Mouse (Mus musculus): ENCODE measurements at regions not wholly inside any gene's neighbourhood (a gene's known extent, or its start where the extent isn't known, plus 50 kb on each side); places are given as distances from the start of the nearest gene placed in this dataset.

GRCm38 (mm10) chr1:128951436-128951835 is 321.7 kb upstream of the Thsd7b start:
- Histone ChIP-seq H3K27ac (ENCODE audit: poor library complexity, severe bottlenecking) (no peak overlapping the region), H3K9me3 (replicated peaks) (no peaks in the 10 kb centered on the region), H3K36me3 (no peaks in the 10 kb centered on the region), H3K4me3 (no peak overlapping the region), H3K4me2 (no peak overlapping the region), H3K4me1 (replicated peaks) (no peaks in the 10 kb centered on the region), H3K9ac (no peak overlapping the region), H3K27me3 (replicated peaks) (no peaks in the 10 kb centered on the region)
- ATAC-seq (ENCODE audit: insufficient number of reproducible peaks, low FRiP score): no peak
- WGBS: 68% methylated on average over 2 of the region's 2 CpGs

- Histone ChIP-seq H3K4me2 (no peak overlapping the region), H3K27me3 (replicated peaks) (no peaks in the 10 kb centered on the region), H3K36me3 (no peaks in the 10 kb centered on the region), H3K27ac (ENCODE audit: poor library complexity, severe bottlenecking) (no peak overlapping the region), H3K4me3 (no peak overlapping the region), H3K9me3 (replicated peaks) (no peaks in the 10 kb centered on the region), H3K9ac (no peak overlapping the region), H3K4me1 (replicated peaks) (no peaks in the 10 kb centered on the region)
- ATAC-seq (ENCODE audit: insufficient number of reproducible peaks, low FRiP score): no peak
- WGBS: 73% methylated on average over 4 of the region's 4 CpGs
These were observed 322.6 kb upstream of the Thsd7b start for GRCm38 (mm10) chr1:128950512-128950911.

- no peak overlapping the region for H3K27ac ChIP-seq (ENCODE audit: poor library complexity, severe bottlenecking)
- no peak overlapping the region for H3K4me2 ChIP-seq
- ATAC-seq (ENCODE audit: insufficient number of reproducible peaks, low FRiP score): no peak
- no peaks in the 10 kb centered on the region for H3K9me3 ChIP-seq (replicated peaks)
- no peaks in the 10 kb centered on the region for H3K4me1 ChIP-seq (replicated peaks)
- no peaks in the 10 kb centered on the region for H3K36me3 ChIP-seq
- H3K4me3 ChIP-seq: no peak overlapping the region
- no peak overlapping the region for H3K9ac ChIP-seq
- WGBS: 58% methylated on average over 1 of the region's 1 CpGs
- no peaks in the 10 kb centered on the region for H3K27me3 ChIP-seq (replicated peaks)
These were observed 322.7 kb upstream of the Cxcr4 start for GRCm38 (mm10) chr1:128914811-128915210.

GRCm38 (mm10) chr1:128912532-128912931 is 320.4 kb upstream of the Cxcr4 start:
- Histone ChIP-seq H3K36me3 (no peaks in the 10 kb centered on the region), H3K4me1 (replicated peaks) (no peaks in the 10 kb centered on the region), H3K4me3 (no peak overlapping the region), H3K9ac (no peak overlapping the region), H3K9me3 (replicated peaks) (no peaks in the 10 kb centered on the region), H3K27ac (ENCODE audit: poor library complexity, severe bottlenecking) (no peak overlapping the region), H3K27me3 (replicated peaks) (no peaks in the 10 kb centered on the region), H3K4me2 (no peak overlapping the region)
- ATAC-seq (ENCODE audit: insufficient number of reproducible peaks, low FRiP score): no peak

GRCm38 (mm10) chr1:128907566-128907965 is 315.5 kb upstream of the Cxcr4 start:
- Histone ChIP-seq H3K9me3 (replicated peaks) (no peaks in the 10 kb centered on the region), H3K36me3 (no peaks in the 10 kb centered on the region), H3K4me3 (no peak overlapping the region), H3K27ac (ENCODE audit: poor library complexity, severe bottlenecking) (no peak overlapping the region), H3K4me1 (replicated peaks) (no peaks in the 10 kb centered on the region), H3K27me3 (replicated peaks) (no peaks in the 10 kb centered on the region), H3K9ac (no peak overlapping the region), H3K4me2 (no peak overlapping the region)
- 43% methylated on average over 2 of the region's 2 CpGs for WGBS
- ATAC-seq (ENCODE audit: insufficient number of reproducible peaks, low FRiP score): no peak

GRCm38 (mm10) chr1:128898025-128898424 is 305.9 kb upstream of the Cxcr4 start:
- 79% methylated on average over 8 of the region's 8 CpGs for WGBS
- Histone ChIP-seq H3K4me3 (no peak overlapping the region), H3K9ac (no peak overlapping the region), H3K4me2 (no peak overlapping the region), H3K27me3 (replicated peaks) (no peaks in the 10 kb centered on the region), H3K9me3 (replicated peaks) (no peaks in the 10 kb centered on the region), H3K27ac (ENCODE audit: poor library complexity, severe bottlenecking) (no peak overlapping the region), H3K36me3 (no peaks in the 10 kb centered on the region), H3K4me1 (replicated peaks) (no peaks in the 10 kb centered on the region)
- ATAC-seq (ENCODE audit: insufficient number of reproducible peaks, low FRiP score): no peak

GRCm38 (mm10) chr1:128894546-128894945 is 302.5 kb upstream of the Cxcr4 start:
- H3K9me3 ChIP-seq (replicated peaks): 0 out of 2 replicates have a peak, but pooled peaks cover 3% of the 10 kb centered on the region
- no peak for ATAC-seq (ENCODE audit: insufficient number of reproducible peaks, low FRiP score)
- no peak overlapping the region for H3K4me2 ChIP-seq
- 70% methylated on average over 5 of the region's 5 CpGs for WGBS
- H3K27me3 ChIP-seq (replicated peaks): no peaks in the 10 kb centered on the region
- H3K4me3 ChIP-seq: no peak overlapping the region
- H3K4me1 ChIP-seq (replicated peaks): no peaks in the 10 kb centered on the region
- no peak overlapping the region for H3K9ac ChIP-seq
- no peaks in the 10 kb centered on the region for H3K36me3 ChIP-seq
- H3K27ac ChIP-seq (ENCODE audit: poor library complexity, severe bottlenecking): no peak overlapping the region

- Histone ChIP-seq H3K4me3 (no peak overlapping the region), H3K4me2 (no peak overlapping the region), H3K36me3 (no peaks in the 10 kb centered on the region), H3K4me1 (replicated peaks) (no peaks in the 10 kb centered on the region), H3K9me3 (replicated peaks) (no peaks in the 10 kb centered on the region), H3K9ac (no peak overlapping the region), H3K27ac (ENCODE audit: poor library complexity, severe bottlenecking) (no peak overlapping the region), H3K27me3 (replicated peaks) (no peaks in the 10 kb centered on the region)
- no peak for ATAC-seq (ENCODE audit: insufficient number of reproducible peaks, low FRiP score)
These were observed 286.2 kb upstream of the Cxcr4 start for GRCm38 (mm10) chr1:128878291-128878690.

GRCm38 (mm10) chr1:128875289-128875688 is 283.2 kb upstream of the Cxcr4 start:
- Histone ChIP-seq H3K9me3 (replicated peaks) (no peaks in the 10 kb centered on the region), H3K27ac (ENCODE audit: poor library complexity, severe bottlenecking) (no peak overlapping the region), H3K36me3 (no peaks in the 10 kb centered on the region), H3K4me1 (replicated peaks) (no peaks in the 10 kb centered on the region), H3K9ac (no peak overlapping the region), H3K4me3 (no peak overlapping the region), H3K4me2 (no peak overlapping the region), H3K27me3 (replicated peaks) (no peaks in the 10 kb centered on the region)
- WGBS: 9% methylated on average over 8 of the region's 8 CpGs
- no peak for ATAC-seq (ENCODE audit: insufficient number of reproducible peaks, low FRiP score)

- Histone ChIP-seq H3K9me3 (replicated peaks) (no peaks in the 10 kb centered on the region), H3K4me3 (no peak overlapping the region), H3K4me1 (replicated peaks) (no peaks in the 10 kb centered on the region), H3K4me2 (no peak overlapping the region), H3K9ac (no peak overlapping the region), H3K27ac (ENCODE audit: poor library complexity, severe bottlenecking) (no peak overlapping the region), H3K27me3 (replicated peaks) (no peaks in the 10 kb centered on the region), H3K36me3 (no peaks in the 10 kb centered on the region)
- no peak for ATAC-seq (ENCODE audit: insufficient number of reproducible peaks, low FRiP score)
- WGBS: 79% methylated on average over 11 of the region's 11 CpGs
These were observed 282.1 kb upstream of the Cxcr4 start for GRCm38 (mm10) chr1:128874190-128874589.

GRCm38 (mm10) chr1:128868761-128869160 is 276.7 kb upstream of the Cxcr4 start:
- 66% methylated on average over 3 of the region's 3 CpGs for WGBS
- no peaks in the 10 kb centered on the region for H3K36me3 ChIP-seq

GRCm38 (mm10) chr1:128860537-128860936 is 268.4 kb upstream of the Cxcr4 start:
- no peaks in the 10 kb centered on the region for H3K4me1 ChIP-seq (replicated peaks)
- no peak for ATAC-seq (ENCODE audit: insufficient number of reproducible peaks, low FRiP score)
- no peak overlapping the region for H3K9ac ChIP-seq
- 44% methylated on average over 1 of the region's 1 CpGs for WGBS
- H3K27ac ChIP-seq (ENCODE audit: poor library complexity, severe bottlenecking): no peak overlapping the region
- no peaks in the 10 kb centered on the region for H3K9me3 ChIP-seq (replicated peaks)
- H3K27me3 ChIP-seq (replicated peaks): no peaks in the 10 kb centered on the region
- no peak overlapping the region for H3K4me2 ChIP-seq
- no peak overlapping the region for H3K4me3 ChIP-seq
- H3K36me3 ChIP-seq: no peaks in the 10 kb centered on the region

More at GRCm38 (mm10) chr1:128868761-128869160, 276.7 kb upstream of the Cxcr4 start:
- no peak overlapping the region for H3K27ac ChIP-seq (ENCODE audit: poor library complexity, severe bottlenecking)
- no peaks in the 10 kb centered on the region for H3K4me1 ChIP-seq (replicated peaks)
- no peak for ATAC-seq (ENCODE audit: insufficient number of reproducible peaks, low FRiP score)
- H3K9ac ChIP-seq: no peak overlapping the region
- no peak overlapping the region for H3K4me2 ChIP-seq
- no peak overlapping the region for H3K4me3 ChIP-seq
- no peaks in the 10 kb centered on the region for H3K27me3 ChIP-seq (replicated peaks)
- no peaks in the 10 kb centered on the region for H3K9me3 ChIP-seq (replicated peaks)
